Mouse (Mus musculus) liver, adult 2 months (tissue): ENCODE measurements around the gene Creb3l4. TPM values are rescaled to one million over a fixed set of nuclear protein-coding genes. Genes with fewer than 3 reads are reported as not detected.

Experiments
- DNase-seq: peaks from one replicate; pipeline ENCODE4 v3.0.0-alpha.2; 2011; ENCODE audit warnings: low read depth, low spot score; ENCODE audit errors: extremely low read depth
- H3K27ac ChIP-seq: fragments of 200-500 bp; replicated peaks from 2 replicates; pipeline ENCODE4 v1.5.1; 2012; ENCODE audit warnings: low read depth, mild to moderate bottlenecking, control low read depth, inconsistent platforms, low read length; ENCODE audit not compliant: insufficient read depth
- H3K27me3 ChIP-seq: fragments of 200-500 bp; 2 replicates; pipeline ENCODE4 v1.6.1; 2012; ENCODE audit warnings: mild to moderate bottlenecking, moderate library complexity, low read length, inconsistent platforms; ENCODE audit not compliant: control insufficient read depth, insufficient read depth
- H3K36me3 ChIP-seq: fragments of 200-500 bp; 2 replicates; pipeline ENCODE4 v1.6.1; 2012; ENCODE audit warnings: low read length, inconsistent platforms; ENCODE audit not compliant: control insufficient read depth, insufficient read depth
- H3K4me1 ChIP-seq: fragments of 200-500 bp; 2 replicates; pipeline ENCODE4 v1.6.1; 2011; ENCODE audit warnings: low read length; ENCODE audit not compliant: control insufficient read depth, insufficient read depth
- H3K4me3 ChIP-seq: fragments of 200-500 bp; 2 replicates; pipeline ENCODE4 v1.5.1; 2011; ENCODE audit warnings: low read depth, mild to moderate bottlenecking, control low read depth, low read length, moderate library complexity; ENCODE audit not compliant: insufficient read depth
- H3K79me2 ChIP-seq: fragments of 200-500 bp; 2 replicates; pipeline ENCODE4 v1.6.1; 2012; ENCODE audit warnings: inconsistent platforms, mild to moderate bottlenecking, low read length, moderate library complexity; ENCODE audit not compliant: control insufficient read depth, insufficient read depth
- H3K9ac ChIP-seq: fragments of 200-500 bp; 2 replicates; pipeline ENCODE4 v1.6.1; 2012; ENCODE audit warnings: low read depth, mild to moderate bottlenecking, control low read depth, inconsistent platforms, low read length
- CTCF ChIP-seq: fragments of 200-500 bp; IDR thresholded peaks from 2 replicates; pipeline ENCODE4 v1.5.1; 2011; ENCODE audit warnings: low read depth, low read length, control low read depth
- POLR2A ChIP-seq: fragments of 200-500 bp; IDR thresholded peaks from 2 replicates; pipeline ENCODE4 v1.6.1; 2011; ENCODE audit warnings: low read length, control low read depth; ENCODE audit not compliant: insufficient read depth; ENCODE audit errors: extremely low read depth
- WGBS: fragments of 180-500 bp; shearing (Covaris S2); methylation state at CpG from one replicate; pipeline ENCODE4 v1.1.7; 2018; 5-methylcytosine and 5-hydroxymethylcytosine counted together
- polyA plus RNA-seq: library from polyadenylated mRNA; depleted of rRNA; stranded (reverse); fragments of >200 nt; gene quantifications from 2 replicates; pipeline ENCODE4 v1.2.3, GENCODE M21; 2012
- total RNA-seq: library from RNA; depleted of rRNA; stranded (reverse); fragments of >200 nt; gene quantifications from 2 replicates; pipeline ENCODE4 v1.2.3, GENCODE M21; 2014

The Creb3l4 gene
- total and polyA plus RNA-seq, 2 experiments, result 0.09 to 0.12 TPM

GRCm38 (mm10) chr3:90284150-90284549 is 40.8 kb upstream of the Creb3l4 start:
- H3K4me1 ChIP-seq, result no peaks in the 10 kb centered on the region
- H3K27me3 ChIP-seq, result no peaks in the 10 kb centered on the region
- no peak for TF ChIP-seq CTCF
- TF ChIP-seq POLR2A, result no peak
- H3K79me2 ChIP-seq, result no peaks in the 10 kb centered on the region
- H3K9ac ChIP-seq, result no peak overlapping the region
- no peak for DNase-seq
- WGBS, result 96% methylated on average over 2 of the region's 2 CpGs
- peaks cover 4% of the 10 kb centered on the region for H3K36me3 ChIP-seq
- no peak overlapping the region for H3K4me3 ChIP-seq
- no peak overlapping the region for H3K27ac ChIP-seq

DNA sequence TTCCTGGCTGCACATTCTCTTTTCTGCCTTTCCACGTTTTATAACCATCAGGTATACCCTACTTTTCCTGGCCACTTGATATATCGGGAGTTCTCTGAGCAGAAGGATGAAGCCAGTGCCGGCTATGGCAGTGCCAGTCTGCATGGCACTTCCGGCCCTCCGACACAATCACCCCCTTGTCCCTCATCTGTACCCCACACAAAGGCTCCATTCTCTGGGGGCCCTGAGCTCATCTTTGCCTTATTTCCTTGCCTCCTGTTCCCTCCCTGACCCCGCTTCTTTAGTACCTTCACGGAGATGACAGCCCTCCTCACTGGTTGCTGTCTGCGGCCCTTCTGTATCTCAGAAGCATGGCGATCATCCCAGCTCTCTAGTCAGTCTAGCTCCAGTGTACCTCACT is 37.4 kb upstream of the Creb3l4 start:
- H3K27ac ChIP-seq, result no peak overlapping the region
- H3K79me2 ChIP-seq, result no peaks in the 10 kb centered on the region
- no peaks in the 10 kb centered on the region for H3K27me3 ChIP-seq
- H3K4me3 ChIP-seq, result no peak overlapping the region
- H3K9ac ChIP-seq, result no peak overlapping the region
- peaks cover 5% of the 10 kb centered on the region for H3K36me3 ChIP-seq
- DNase-seq, result no peak
- 95% methylated on average over 9 of the region's 9 CpGs for WGBS
- TF ChIP-seq CTCF, result no peak
- TF ChIP-seq POLR2A, result no peak
- no peaks in the 10 kb centered on the region for H3K4me1 ChIP-seq

GRCm38 (mm10) chr3:90279743-90280142 is 36.4 kb upstream of the Creb3l4 start:
- peaks cover 7% of the 10 kb centered on the region for H3K36me3 ChIP-seq
- no peak overlapping the region for H3K27ac ChIP-seq
- H3K4me1 ChIP-seq, result no peaks in the 10 kb centered on the region
- no peak overlapping the region for H3K9ac ChIP-seq
- TF ChIP-seq POLR2A (no peak), CTCF (no peak)
- H3K27me3 ChIP-seq, result no peaks in the 10 kb centered on the region
- no peak for DNase-seq
- H3K79me2 ChIP-seq, result no peaks in the 10 kb centered on the region
- 91% methylated on average over 7 of the region's 7 CpGs for WGBS
- no peak overlapping the region for H3K4me3 ChIP-seq

- Histone ChIP-seq H3K4me1 (no peaks in the 10 kb centered on the region), H3K79me2 (no peaks in the 10 kb centered on the region), H3K36me3 (peaks cover 7% of the 10 kb centered on the region), H3K4me3 (no peak overlapping the region), H3K27ac (no peak overlapping the region), H3K27me3 (no peaks in the 10 kb centered on the region), H3K9ac (no peak overlapping the region)
- DNase-seq, result no peak
- no peak for TF ChIP-seq CTCF
- no peak for TF ChIP-seq POLR2A
- WGBS, result 93% methylated on average over 9 of the region's 9 CpGs
These were observed 35.9 kb upstream of the Creb3l4 start for GRCm38 (mm10) chr3:90279216-90279615.

DNA sequence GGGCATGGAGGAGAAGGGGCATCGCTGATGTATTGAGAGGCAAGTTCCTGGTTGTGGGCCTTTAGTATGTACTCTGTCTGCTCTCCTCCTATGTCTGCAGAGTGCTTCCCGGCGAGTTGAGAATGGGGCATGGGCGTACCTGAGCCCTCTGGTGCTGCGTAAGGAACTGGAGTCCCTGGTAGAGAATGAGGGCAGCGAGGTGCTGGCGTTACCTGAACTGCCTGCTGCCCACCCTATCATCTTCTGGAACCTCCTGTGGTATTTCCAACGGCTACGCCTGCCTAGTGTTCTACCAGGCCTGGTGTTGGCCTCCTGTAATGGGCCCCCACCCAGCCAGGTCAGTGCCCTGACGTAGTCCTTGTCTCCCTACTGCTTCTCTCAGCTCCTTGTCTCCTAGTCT is 34.9 kb upstream of the Creb3l4 start:
- no peak overlapping the region for H3K27ac ChIP-seq
- 98% methylated on average over 10 of the region's 10 CpGs for WGBS
- no peak for DNase-seq
- H3K27me3 ChIP-seq, result no peaks in the 10 kb centered on the region
- no peak overlapping the region for H3K9ac ChIP-seq
- H3K4me3 ChIP-seq, result no peak overlapping the region
- TF ChIP-seq CTCF (no peak), POLR2A (no peak)
- peaks cover 9% of the 10 kb centered on the region for H3K36me3 ChIP-seq
- H3K79me2 ChIP-seq, result no peaks in the 10 kb centered on the region
- H3K4me1 ChIP-seq, result no peaks in the 10 kb centered on the region

- peaks cover 9% of the 10 kb centered on the region for H3K36me3 ChIP-seq
- H3K4me3 ChIP-seq, result no peak overlapping the region
- no peak overlapping the region for H3K27ac ChIP-seq
- no peak for DNase-seq
- H3K27me3 ChIP-seq, result no peaks in the 10 kb centered on the region
- no peak overlapping the region for H3K9ac ChIP-seq
- WGBS, result 96% methylated on average over 9 of the region's 9 CpGs
- no peaks in the 10 kb centered on the region for H3K4me1 ChIP-seq
- no peak for TF ChIP-seq POLR2A
- no peak for TF ChIP-seq CTCF
- no peaks in the 10 kb centered on the region for H3K79me2 ChIP-seq
These were observed 34.5 kb upstream of the Creb3l4 start for GRCm38 (mm10) chr3:90277793-90278192.
